Mouse (Mus musculus) forebrain, embryonic 12.5 days (tissue): ENCODE data around the gene Txndc11. TPM values are rescaled to one million over a fixed set of nuclear protein-coding genes. Genes with fewer than 3 reads are reported as not detected.
"Not testable (repeated sequence)": the region's sequence is repeated elsewhere in the genome, so short reads cannot be mapped to it uniquely, and the experiment has no call there.

Source experiments
- ATAC-seq: fragments of 200-750 bp; cut with Nextera tagmentation; 2 replicates; pipeline ENCODE4 v1.8.0; 2017; ENCODE audit warnings: moderate TSS enrichment; ENCODE audit not compliant: low FRiP score
- H3K27ac ChIP-seq: fragments of 300-500 bp; sonication (generic); 2 replicates; pipeline ENCODE4 v1.5.1; 2016; ENCODE audit warnings: mild to moderate bottlenecking
- H3K27me3 ChIP-seq: fragments of 300-500 bp; sonication (generic); 2 replicates; pipeline ENCODE4 v1.6.1; 2016; ENCODE audit warnings: mild to moderate bottlenecking
- H3K36me3 ChIP-seq: fragments of 300-500 bp; sonication (generic); replicated peaks from 2 replicates; pipeline ENCODE4 v1.6.1; 2016; ENCODE audit warnings: mild to moderate bottlenecking
- H3K4me1 ChIP-seq: fragments of 300-500 bp; sonication (generic); 2 replicates; pipeline ENCODE4 v1.6.1; 2016
- H3K4me2 ChIP-seq: fragments of 300-500 bp; sonication (generic); 2 replicates; pipeline ENCODE4 v1.6.1; 2016; ENCODE audit warnings: mild to moderate bottlenecking, moderate library complexity
- H3K4me3 ChIP-seq: fragments of 300-500 bp; sonication (generic); replicated peaks from 2 replicates; pipeline ENCODE4 v1.5.1; 2016; ENCODE audit warnings: mild to moderate bottlenecking
- H3K9ac ChIP-seq: fragments of 300-500 bp; sonication (generic); 2 replicates; pipeline ENCODE4 v1.6.1; 2016; ENCODE audit warnings: mild to moderate bottlenecking
- H3K9me3 ChIP-seq: fragments of 300-500 bp; sonication (generic); 2 replicates; pipeline ENCODE4 v1.6.1; 2016
- WGBS: fragments of 180-500 bp; shearing (Covaris S2); methylation state at CpG from one replicate; pipeline ENCODE4 v1.1.7; 2016; 5-methylcytosine and 5-hydroxymethylcytosine counted together
- polyA plus RNA-seq: library from polyadenylated mRNA; unstranded; fragments of >200 nt; fragmentation: Nextera tagmentation; extraction: Ambion mirVana; gene quantifications from 2 replicates; pipeline ENCODE4 v1.2.1, GENCODE M21; 2016

The Txndc11 gene
- polyA plus RNA-seq: 28.3 and 30.9 TPM in 2 replicates

- no peaks in the 10 kb centered on the region for H3K27me3 ChIP-seq
- under 1% methylated on average over 80 of the region's 80 CpGs for WGBS
- H3K36me3 ChIP-seq: peaks cover 24% of the 10 kb centered on the region
- H3K4me1 ChIP-seq: peaks cover 27% of the 10 kb centered on the region
- H3K27ac ChIP-seq: peak within 1 kb of the TSS; percentile 91
- H3K9ac ChIP-seq: peak within 1 kb of the TSS; percentile 85
- peak within 1 kb of the TSS; percentile 71 for H3K4me2 ChIP-seq
- H3K9me3 ChIP-seq: no peaks in the 10 kb centered on the region
- peak within 1 kb of the TSS; percentile 92 for H3K4me3 ChIP-seq
- peak; percentile 99 for ATAC-seq
These were observed at the start of gene Txndc11 for GRCm38 (mm10) chr16:11134348-11135344. TSS of gene Txndc11 (minus strand) at chr16:11134650.

- no peak overlapping the region for H3K9ac ChIP-seq
- 0 out of 2 replicates have a peak, but pooled peaks cover 9% of the 10 kb centered on the region for H3K27me3 ChIP-seq
- no peaks in the 10 kb centered on the region for H3K9me3 ChIP-seq
- H3K27ac ChIP-seq: no peak overlapping the region
- H3K4me1 ChIP-seq: peaks cover 14% of the 10 kb centered on the region
- ATAC-seq: no peak
- no peaks in the 10 kb centered on the region for H3K36me3 ChIP-seq
- no peak overlapping the region for H3K4me2 ChIP-seq
- no peak overlapping the region for H3K4me3 ChIP-seq
- 83% methylated on average over 2 of the region's 2 CpGs for WGBS
These were observed 43.0 kb upstream of the Txndc11 start for GRCm38 (mm10) chr16:11177404-11177803.

DNA sequence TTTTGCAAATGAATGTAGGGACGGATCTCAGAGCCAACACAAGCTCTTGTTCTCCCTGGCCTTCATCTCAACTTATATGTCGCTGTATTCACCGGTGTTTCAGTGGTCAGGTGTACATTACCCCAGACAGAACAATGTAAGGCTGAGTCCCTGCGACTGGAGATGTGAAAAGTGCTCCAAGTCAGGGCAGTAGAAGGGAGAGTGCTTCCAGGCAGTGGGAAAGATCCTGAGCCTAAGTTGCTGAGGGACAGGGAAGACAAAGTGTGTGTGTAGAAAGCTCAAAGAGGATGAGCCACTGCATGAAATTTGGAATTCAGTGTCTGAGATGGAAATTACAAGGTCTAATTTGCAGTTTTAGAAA is 42.4 kb upstream of the Txndc11 start:
- Histone ChIP-seq H3K27ac (no peak overlapping the region), H3K4me2 (peak overlapping the region; percentile 81), H3K9me3 (no peaks in the 10 kb centered on the region), H3K4me1 (peaks cover 18% of the 10 kb centered on the region), H3K4me3 (peak overlapping the region; percentile 89), H3K36me3 (no peaks in the 10 kb centered on the region), H3K27me3 (0 out of 2 replicates have a peak, but pooled peaks cover 9% of the 10 kb centered on the region), H3K9ac (peak overlapping the region; percentile 82)
- ATAC-seq: no peak
- WGBS: 2% methylated on average over 4 of the region's 4 CpGs

DNA sequence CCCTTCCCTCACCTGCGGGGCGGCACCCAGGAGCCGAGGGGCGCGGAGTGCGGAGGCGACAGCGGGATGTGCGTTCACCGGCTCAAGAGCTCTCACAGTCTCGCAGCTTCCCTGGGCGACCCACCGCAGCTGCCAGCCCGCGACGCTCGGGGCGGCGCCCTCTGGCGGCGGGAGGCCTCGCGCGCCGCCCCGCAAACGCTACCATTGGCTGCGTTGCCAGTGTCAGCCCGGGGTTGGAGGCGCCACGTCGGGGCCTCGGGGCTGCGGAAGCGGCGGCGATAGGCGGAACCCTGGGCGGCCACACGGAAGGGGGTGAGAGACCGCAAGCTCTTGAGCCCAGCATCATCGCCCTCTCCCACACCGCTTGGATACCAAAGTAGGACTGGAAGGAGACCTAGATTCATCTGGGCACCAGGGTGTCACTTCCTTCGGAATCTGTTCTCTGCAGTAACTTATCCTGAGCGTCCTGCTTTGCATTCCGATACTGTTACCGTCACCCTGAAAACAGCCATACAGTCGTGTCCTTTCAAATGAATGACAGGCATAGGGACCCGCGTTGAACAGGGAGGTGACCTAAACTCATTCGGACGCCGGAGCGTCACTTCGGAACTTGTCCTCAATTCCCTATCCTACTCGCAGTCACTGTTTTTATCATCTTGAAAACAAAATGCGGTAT is 41.9 kb upstream of the Txndc11 start, which contains the start of gene Zc3h7a:
Gene Zc3h7a, minus strand, starts transcription at position 186 of the 676 bp plus-strand sequence.
- Histone ChIP-seq H3K4me1 (peaks cover 19% of the 10 kb centered on the region), H3K9ac (peak within 1 kb of the TSS; percentile 82), H3K27ac (peak within 1 kb of the TSS; percentile 90), H3K36me3 (no peaks in the 10 kb centered on the region), H3K9me3 (no peaks in the 10 kb centered on the region), H3K27me3 (0 out of 2 replicates have a peak, but pooled peaks cover 9% of the 10 kb centered on the region), H3K4me2 (peak within 1 kb of the TSS; percentile 81), H3K4me3 (peak within 1 kb of the TSS; percentile 89)
- ATAC-seq: peak; percentile 93
- under 1% methylated on average over 57 of the region's 57 CpGs for WGBS

GRCm38 (mm10) chr16:11175489-11176207 is 41.2 kb upstream of the Txndc11 start:
- ATAC-seq: peak; percentile 75
- WGBS: under 1% methylated on average over 72 of the region's 72 CpGs
- H3K36me3 ChIP-seq: no peaks in the 10 kb centered on the region

DNA sequence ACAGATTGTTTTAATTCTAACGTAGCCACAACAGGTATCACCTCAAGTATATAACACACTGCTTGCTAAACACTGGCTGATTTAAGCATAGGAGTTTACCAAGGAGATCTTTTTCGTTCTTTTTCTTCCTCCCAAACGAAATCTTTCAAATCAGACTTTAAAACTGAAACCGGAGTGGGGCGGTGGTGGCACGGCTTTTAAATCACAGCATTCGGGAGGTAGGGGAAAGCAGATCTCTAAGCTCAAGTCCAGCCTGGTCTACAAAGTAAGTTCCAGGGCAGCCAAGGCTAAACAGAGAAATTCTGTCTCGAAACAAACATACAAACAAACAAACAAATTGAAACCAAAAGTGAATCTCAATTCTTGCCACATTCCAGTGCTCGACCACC is 40.6 kb upstream of the Txndc11 start:
- H3K9ac ChIP-seq: peak overlapping the region; percentile 82
- WGBS: 14% methylated on average over 9 of the region's 9 CpGs
- no peak for ATAC-seq
- peak overlapping the region; percentile 90; the same call in 1 of the 2 replicates for H3K27ac ChIP-seq
- H3K9me3 ChIP-seq: no peaks in the 10 kb centered on the region
- H3K36me3 ChIP-seq: no peaks in the 10 kb centered on the region
- H3K4me3 ChIP-seq: peak overlapping the region; percentile 89
- H3K4me1 ChIP-seq: peaks cover 19% of the 10 kb centered on the region
- H3K4me2 ChIP-seq: peak overlapping the region; percentile 81
- 0 out of 2 replicates have a peak, but pooled peaks cover 9% of the 10 kb centered on the region for H3K27me3 ChIP-seq

More at GRCm38 (mm10) chr16:11175489-11176207, 41.2 kb upstream of the Txndc11 start:
- Histone ChIP-seq H3K4me3 (peak overlapping the region; percentile 89), H3K27ac (peak overlapping the region; percentile 90), H3K27me3 (0 out of 2 replicates have a peak, but pooled peaks cover 9% of the 10 kb centered on the region), H3K4me2 (peak overlapping the region; percentile 81), H3K4me1 (peaks cover 19% of the 10 kb centered on the region), H3K9ac (peak overlapping the region; percentile 82), H3K9me3 (no peaks in the 10 kb centered on the region)

DNA sequence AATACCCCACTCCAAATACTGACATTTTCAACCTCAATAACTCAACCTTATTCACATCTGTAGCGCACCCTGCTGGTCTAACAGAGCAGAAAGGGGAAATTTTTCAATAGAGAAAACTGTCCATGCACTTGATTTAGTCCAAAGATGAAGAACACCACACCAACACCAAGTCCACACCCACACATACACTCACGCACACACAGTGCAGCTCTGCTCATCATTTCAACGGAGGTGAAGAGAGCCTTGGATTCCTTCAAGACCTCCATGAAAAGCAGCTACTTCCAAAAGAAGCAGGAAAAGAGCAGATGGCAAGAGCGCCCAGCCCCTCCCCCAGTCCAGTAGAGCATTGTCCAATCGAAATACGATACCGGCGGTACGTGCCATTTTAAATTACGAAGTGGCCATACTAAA is 40.2 kb upstream of the Txndc11 start:
- H3K9me3 ChIP-seq: no peaks in the 10 kb centered on the region
- H3K27me3 ChIP-seq: 0 out of 2 replicates have a peak, but pooled peaks cover 9% of the 10 kb centered on the region
- peak overlapping the region; percentile 89 for H3K4me3 ChIP-seq
- H3K4me2 ChIP-seq: peak overlapping the region; percentile 81
- no peak overlapping the region for H3K9ac ChIP-seq
- WGBS: 8% methylated on average over 10 of the region's 10 CpGs
- H3K27ac ChIP-seq: 0 out of 2 replicates have a peak overlapping the region, but pooled peaks have one; percentile 90
- no peaks in the 10 kb centered on the region for H3K36me3 ChIP-seq
- peaks cover 19% of the 10 kb centered on the region for H3K4me1 ChIP-seq
- peak; percentile 12; the same call in 1 of the 2 replicates for ATAC-seq

GRCm38 (mm10) chr16:11171679-11172078 is 37.2 kb upstream of the Txndc11 start:
- H3K9me3 ChIP-seq: no peaks in the 10 kb centered on the region
- H3K27me3 ChIP-seq: no peaks in the 10 kb centered on the region
- no peak overlapping the region for H3K4me2 ChIP-seq
- no peak overlapping the region for H3K9ac ChIP-seq
- ATAC-seq: no peak
- no peak overlapping the region for H3K4me3 ChIP-seq
- H3K27ac ChIP-seq: no peak overlapping the region
- peaks cover 15% of the 10 kb centered on the region; the same call in 1 of the 2 replicates for H3K4me1 ChIP-seq
- 90% methylated on average over 6 of the region's 6 CpGs for WGBS
- H3K36me3 ChIP-seq: no peaks in the 10 kb centered on the region

DNA sequence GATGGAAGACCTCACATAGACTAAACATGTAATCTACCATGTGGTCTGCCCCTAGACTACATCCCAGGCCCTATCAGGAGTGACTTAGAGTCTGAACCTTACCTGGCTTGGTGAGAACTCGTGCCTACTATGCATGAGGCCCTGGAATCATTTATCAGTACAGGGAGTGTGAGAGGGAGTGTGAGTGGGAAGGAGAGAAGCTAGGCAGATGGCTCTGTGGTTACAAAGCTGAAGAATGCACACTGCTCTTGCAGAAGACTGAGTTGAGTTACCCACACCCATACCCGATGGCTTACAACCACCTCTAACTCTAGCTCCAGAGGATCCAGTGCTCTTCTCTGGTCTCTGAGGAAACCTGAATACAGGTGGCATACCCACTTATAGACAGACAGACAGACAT is 32.0 kb upstream of the Txndc11 start:
- no peak overlapping the region for H3K27ac ChIP-seq
- H3K36me3 ChIP-seq: peaks cover 19% of the 10 kb centered on the region
- no peak overlapping the region for H3K4me2 ChIP-seq
- no peak overlapping the region for H3K9ac ChIP-seq
- no peak overlapping the region for H3K4me3 ChIP-seq
- no peaks in the 10 kb centered on the region for H3K4me1 ChIP-seq
- no peaks in the 10 kb centered on the region for H3K9me3 ChIP-seq
- H3K27me3 ChIP-seq: no peaks in the 10 kb centered on the region
- 89% methylated on average over 2 of the region's 2 CpGs for WGBS
- ATAC-seq: no peak

DNA sequence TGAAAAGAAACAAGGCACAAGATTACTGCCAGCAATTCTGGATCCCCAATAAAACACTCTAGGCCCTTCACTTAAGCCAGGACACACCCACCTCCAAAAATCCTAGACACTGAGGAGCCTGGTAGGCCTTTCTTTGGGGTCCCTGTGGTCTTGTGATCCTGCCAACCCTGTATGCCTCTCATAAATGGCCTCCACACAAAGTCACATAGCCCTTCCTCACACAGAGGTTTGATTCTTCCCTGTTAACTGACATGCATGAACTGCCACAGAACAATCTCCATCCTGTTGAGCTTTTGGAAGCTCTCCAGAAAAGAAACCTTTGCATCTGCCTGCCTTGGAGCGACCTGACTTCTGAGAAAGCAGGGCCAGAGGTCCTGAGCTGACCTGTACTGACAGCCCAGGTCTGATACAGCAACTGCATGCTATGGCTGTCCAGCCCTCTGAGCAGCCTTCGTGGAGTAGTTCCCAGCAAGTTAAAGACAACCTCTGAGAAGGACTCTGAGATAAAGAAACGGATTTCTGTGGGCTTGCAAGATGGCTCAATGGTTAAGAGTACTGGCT is 30.3 kb upstream of the Txndc11 start:
- H3K4me3 ChIP-seq: no peak overlapping the region
- no peaks in the 10 kb centered on the region for H3K27me3 ChIP-seq
- 82% methylated on average over 3 of the region's 3 CpGs for WGBS
- H3K36me3 ChIP-seq: peaks cover 22% of the 10 kb centered on the region
- H3K27ac ChIP-seq: no peak overlapping the region
- H3K9me3 ChIP-seq: no peaks in the 10 kb centered on the region
- H3K4me2 ChIP-seq: no peak overlapping the region
- H3K9ac ChIP-seq: no peak overlapping the region
- H3K4me1 ChIP-seq: no peaks in the 10 kb centered on the region
- no peak for ATAC-seq

GRCm38 (mm10) chr16:11157721-11158120 is 23.3 kb upstream of the Txndc11 start:
- ATAC-seq, H3K4me2 ChIP-seq, H3K27ac ChIP-seq, H3K4me1 ChIP-seq, H3K9ac ChIP-seq, H3K4me3 ChIP-seq, H3K9me3 ChIP-seq, H3K27me3 ChIP-seq: not testable (repeated sequence)
- 73% methylated on average over 3 of the region's 3 CpGs for WGBS
- H3K36me3 ChIP-seq: peaks cover 56% of the 10 kb centered on the region
